Mouse (Mus musculus): ENCODE results near the gene Rab19.
"Not testable (repeated sequence)": the region's sequence is repeated elsewhere in the genome, so short reads cannot be mapped to it uniquely, and the experiment has no call there.

The Rab19 gene

DNA sequence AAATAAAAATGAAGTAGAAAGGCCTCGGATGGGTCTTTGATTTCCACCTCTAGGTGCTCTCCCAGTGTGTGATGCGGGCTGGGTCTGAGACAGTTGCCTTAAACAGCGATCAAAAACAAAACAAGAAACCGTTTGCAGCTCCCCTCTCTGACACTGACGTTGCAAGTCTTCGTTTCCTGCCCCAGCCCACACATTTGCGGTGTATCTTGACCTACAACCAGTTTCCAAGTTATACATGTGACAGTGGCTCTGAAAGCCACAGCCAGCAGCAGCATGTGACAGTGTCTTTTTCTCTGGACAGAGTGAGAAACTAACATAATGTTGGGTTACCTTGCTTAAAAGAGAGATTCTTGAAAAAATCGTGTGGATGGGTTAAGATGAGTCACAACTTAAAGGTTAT, 1.2 kb upstream of the Rab19 start:
- DNase-seq (ENCODE audit: low spot score in 2 of 2), result no peak

GRCm38 (mm10) chr6:39380276-39380675, 699 bp upstream of the Rab19 start:
- DNase-seq (ENCODE audit: low spot score in 2 of 2), result no peak

DNA sequence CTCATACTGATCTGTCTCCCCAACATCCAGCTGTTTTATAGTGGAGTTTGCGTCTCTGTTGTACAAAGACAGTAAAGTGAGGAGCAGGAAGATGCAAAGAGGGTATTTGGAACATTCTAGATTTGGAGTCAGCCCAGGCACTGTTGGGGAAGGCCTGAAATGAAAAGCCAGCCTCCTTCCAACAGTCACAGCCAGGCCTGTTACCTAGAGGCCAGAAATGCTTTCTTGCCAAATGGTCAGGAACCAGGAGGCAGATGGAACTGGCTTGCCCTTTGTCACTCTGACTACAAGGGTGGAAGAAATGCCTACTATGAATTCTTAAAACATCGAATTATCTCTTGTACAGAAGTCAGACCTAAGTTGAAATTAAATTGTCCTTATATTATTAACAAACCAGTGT, 9.0 kb downstream of the Rab19 start:
- DNase-seq (ENCODE audit: low spot score in 2 of 2), result no peak

DNA sequence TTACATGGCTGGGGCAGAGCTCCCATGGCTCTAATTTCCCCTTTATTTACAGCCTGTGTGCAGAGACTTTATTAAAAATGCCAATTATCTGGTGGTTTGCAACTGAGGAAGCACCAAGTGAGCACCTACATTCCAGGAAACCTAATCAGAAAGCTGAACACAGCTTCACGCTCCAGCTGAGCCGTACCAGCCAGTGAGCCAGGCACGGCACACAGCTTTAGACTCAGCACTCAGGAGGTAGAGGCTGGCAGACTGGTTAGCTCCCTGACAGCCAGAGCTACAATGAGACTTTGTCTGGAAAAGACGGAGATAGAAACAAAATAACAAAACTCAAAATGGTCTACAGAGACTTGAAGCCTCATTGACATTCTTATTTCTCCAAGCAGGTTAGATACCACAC, 14.5 kb downstream of the Rab19 start:
- no peak for DNase-seq (ENCODE audit: low spot score in 2 of 2)

- no peak for DNase-seq (ENCODE audit: low spot score in 2 of 2)
These were observed 14.9 kb downstream of the Rab19 start for GRCm38 (mm10) chr6:39395916-39396315.

- no peak for DNase-seq (ENCODE audit: low spot score in 2 of 2)
These were observed 16.1 kb downstream of the Rab19 start for GRCm38 (mm10) chr6:39397046-39397445.

GRCm38 (mm10) chr6:39398342-39398741, 17.4 kb downstream of the Rab19 start:
- DNase-seq (ENCODE audit: low spot score in 2 of 2), result no peak

DNA sequence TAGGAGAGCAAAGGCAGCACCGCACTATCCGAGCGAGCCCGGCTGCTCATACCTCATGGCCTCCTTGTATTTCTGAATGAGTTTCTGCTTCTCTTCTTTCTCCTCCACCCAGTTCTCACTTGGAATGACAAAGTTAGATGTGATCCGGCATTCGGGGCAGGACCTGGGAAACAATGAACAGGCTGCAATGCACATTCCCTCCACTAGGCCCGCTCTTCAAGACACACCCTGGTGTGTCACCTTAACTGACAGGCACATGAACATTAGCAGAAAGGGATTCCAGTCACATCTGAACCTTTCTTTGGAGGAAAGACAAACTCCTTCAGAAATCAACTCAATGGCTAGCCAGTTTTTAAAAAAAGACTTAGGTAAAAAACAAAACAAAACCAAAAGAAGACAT, 19.4 kb downstream of the Rab19 start:
- no peak for DNase-seq (ENCODE audit: low spot score in 2 of 2)

DNA sequence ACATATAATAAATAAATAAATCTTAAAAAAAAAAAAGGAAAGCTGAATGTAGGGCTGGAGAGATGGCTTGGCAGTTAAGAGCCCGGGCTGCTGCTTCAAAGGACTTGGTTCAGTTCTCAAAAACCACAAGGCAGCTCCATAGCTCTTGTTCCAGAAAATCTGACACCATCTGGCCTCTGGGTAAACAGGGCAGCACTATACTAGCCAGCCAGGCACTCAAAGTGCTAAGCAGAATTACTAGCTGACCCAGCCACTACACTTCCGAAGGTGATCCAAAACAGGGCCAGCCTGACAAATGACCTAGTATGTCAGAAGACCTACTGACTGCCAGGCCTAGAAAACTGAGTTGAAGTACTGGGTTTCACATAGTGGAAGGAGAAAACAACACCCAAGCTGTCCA, 22.2 kb downstream of the Rab19 start:
- DNase-seq (ENCODE audit: low spot score in 2 of 2), result no peak

- DNase-seq (ENCODE audit: low spot score in 2 of 2), result no peak
These were observed 25.5 kb downstream of the Rab19 start for GRCm38 (mm10) chr6:39406480-39406879.

GRCm38 (mm10) chr6:39414106-39414505, 33.1 kb downstream of the Rab19 start:
- DNase-seq (ENCODE audit: low spot score in 2 of 2), result peak in 1 of 2 experiments; percentile 31

DNA sequence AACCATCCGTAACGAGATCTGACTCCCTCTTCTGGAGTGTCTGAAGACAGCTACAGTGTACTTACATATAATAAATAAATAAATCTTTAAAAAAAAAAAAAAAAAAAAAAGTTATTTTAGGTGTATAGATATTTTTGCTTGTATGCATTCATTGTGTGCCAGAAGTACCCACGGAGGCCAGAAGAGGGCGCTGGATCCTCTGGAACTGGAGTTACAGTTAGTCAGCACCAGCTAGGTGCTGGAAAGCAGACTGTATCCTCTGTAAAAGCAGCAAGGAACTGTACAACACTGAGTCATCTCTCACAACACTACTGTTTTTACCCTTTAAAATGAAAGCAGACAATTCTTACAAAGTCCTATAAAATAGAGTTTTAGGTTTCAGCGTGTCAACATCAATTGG, 34.8 kb downstream of the Rab19 start:
- DNase-seq (ENCODE audit: low spot score in 2 of 2), result peak in 1 of 2 experiments; percentile 76

DNA sequence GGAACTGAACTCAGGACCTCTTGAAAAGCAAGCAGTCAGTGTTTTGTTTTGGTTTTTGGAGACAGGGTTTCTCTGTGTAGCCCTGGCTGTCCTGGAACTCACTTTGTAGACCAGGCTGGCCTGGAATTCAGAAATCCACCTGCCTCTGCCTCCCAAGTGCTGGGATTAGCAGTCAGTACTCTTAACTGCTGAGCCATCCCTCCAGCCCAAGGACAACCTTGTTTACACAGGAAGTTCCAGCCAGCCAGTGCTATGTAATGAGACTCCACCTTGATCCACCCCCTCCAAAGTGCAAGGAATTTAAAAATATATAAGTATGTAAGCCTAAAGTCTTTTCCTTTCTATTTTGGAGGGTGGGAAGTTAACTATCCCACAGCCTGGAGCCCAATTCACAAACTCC, 35.7 kb downstream of the Rab19 start:
- DNase-seq (ENCODE audit: low spot score in 2 of 2), result not testable (repeated sequence)

GRCm38 (mm10) chr6:39419386-39419850, 38.4 kb downstream of the Rab19 start:
- DNase-seq (ENCODE audit: low spot score in 2 of 2), result peak in 1 of 2 experiments; percentile 40

DNA sequence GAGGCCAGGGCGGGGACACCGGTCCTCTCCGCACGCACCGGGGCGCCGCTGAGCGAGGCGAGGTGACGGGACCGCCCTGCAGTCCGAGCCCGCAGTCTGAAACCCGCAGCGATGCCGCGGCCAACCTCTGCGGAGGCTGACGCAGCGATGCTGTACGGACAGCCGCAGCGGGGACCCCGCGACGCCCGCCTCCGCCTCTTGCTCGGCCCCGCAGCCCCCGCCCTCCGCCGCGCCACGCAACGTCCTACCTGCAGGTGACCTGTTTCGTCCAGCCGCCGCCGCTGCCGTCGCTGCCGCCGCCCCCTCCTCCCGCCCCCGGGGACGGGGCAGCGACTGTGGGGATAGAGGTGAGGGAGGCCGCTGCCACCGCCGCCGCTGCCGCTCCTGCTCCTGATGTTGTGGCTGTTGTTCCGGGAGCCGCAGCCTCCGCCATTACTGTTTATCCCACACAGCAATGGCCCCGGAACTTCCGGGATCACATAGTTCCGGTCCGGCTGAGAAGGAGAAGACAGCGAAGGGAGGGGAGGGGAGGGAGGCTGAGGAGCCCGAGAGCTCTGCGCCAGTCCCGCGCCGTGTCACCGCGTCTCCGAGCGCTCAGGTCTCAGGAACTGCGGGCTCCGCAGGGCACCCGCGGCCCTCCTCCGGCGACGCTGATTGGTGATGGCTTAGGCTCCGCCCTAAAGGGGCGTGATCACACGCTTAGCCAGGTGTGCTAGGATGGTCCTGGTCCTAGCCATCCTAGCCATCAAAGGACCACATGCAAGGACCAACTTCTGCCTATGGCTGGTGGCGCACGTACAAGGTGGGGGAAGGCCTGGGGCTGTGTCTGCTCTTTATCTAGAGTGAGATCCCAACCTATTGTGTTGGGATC, 39.1 kb downstream of the Rab19 start, which contains the start of gene Mkrn1:
Gene Mkrn1, minus strand, starts transcription at position 612 of the 871 bp plus-strand sequence.
- peak; percentile 72 to 80 for DNase-seq (ENCODE audit: low spot score in 2 of 2)

GRCm38 (mm10) chr6:39420867-39421266, 39.9 kb downstream of the Rab19 start:
- DNase-seq (ENCODE audit: low spot score in 2 of 2), result no peak

GRCm38 (mm10) chr6:39423130-39423551, 42.2 kb downstream of the Rab19 start:
- DNase-seq (ENCODE audit: low spot score in 2 of 2), result peak in 1 of 2 experiments; percentile 62

- DNase-seq (ENCODE audit: low spot score in 2 of 2), result no peak
These were observed 42.7 kb downstream of the Rab19 start for GRCm38 (mm10) chr6:39423686-39424085.

- DNase-seq (ENCODE audit: low spot score in 2 of 2), result no peak
These were observed 44.2 kb downstream of the Rab19 start for GRCm38 (mm10) chr6:39425181-39425580.

GRCm38 (mm10) chr6:39426725-39427124, 45.8 kb downstream of the Rab19 start:
- DNase-seq (ENCODE audit: low spot score in 2 of 2), result no peak

DNA sequence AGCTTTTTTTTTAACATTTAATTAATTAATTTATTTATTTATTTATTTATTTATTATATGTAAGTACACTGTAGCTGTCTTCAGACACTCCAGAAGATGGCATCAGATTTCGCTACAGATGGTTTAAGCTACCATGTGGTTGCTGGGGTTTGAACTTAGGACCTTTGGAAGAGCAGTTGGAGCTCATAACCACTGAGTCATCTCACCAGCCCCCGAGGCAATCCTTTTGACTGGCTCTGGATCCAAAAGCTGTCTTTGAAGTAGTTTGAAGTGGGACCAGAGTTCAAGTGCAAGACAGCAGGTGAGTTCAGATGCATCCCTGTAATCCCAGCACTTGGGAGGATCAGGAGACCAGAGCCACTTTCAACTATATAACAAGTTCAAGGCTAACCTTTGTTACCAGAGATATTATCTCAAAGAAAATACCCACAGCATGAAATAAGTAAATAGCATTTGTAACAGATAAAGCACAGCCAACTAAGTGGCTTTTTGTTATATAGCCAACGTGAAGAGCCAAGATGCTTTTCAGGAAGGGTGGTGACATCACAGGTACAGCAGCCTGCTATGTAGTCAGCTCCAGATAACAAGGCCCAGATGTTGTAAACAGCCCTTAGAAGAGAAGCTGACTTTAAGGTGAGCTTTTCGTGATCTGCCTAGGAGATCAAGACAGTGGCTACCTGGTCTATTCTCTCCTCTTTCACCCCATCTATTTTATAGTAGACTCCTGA, 46.5 kb downstream of the Rab19 start:
- no peak for DNase-seq (ENCODE audit: low spot score in 2 of 2)

DNA sequence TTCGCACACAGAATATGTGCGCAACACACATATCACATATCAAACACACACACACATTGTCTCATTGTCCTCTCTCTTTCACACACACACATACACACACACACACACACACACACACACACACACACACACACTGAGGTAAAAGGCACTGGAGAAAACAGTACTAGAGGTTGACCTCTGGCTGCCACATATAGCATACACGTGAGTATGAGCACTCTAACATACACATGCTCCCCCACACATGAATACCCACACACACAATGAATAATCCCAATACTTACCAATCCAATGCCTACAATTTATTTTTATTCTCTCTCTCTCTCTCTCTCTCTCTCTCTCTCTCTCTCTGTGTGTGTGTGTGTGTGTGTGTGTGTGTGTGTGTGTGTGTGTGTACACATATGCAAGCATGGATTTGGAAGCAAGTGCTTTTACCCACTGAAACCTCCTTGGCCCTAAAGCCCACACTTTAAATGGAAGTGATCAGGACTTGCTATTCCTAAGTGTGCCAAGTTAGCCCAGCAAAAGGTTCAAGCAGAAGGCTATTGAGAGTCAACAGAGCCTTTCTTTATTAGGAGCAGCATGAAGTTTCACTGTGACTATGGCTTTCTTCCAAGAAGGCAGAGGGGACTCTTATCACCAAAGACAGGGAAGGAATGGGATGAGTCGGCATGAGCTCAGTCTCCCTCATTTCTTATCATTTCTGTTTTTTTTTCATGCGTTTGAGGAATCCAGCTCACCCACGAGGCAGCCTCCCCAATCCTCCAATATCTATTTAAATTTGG, 48.2 kb downstream of the Rab19 start:
- no peak for DNase-seq (ENCODE audit: low spot score in 2 of 2)
